Mouse (Mus musculus) mesoderm, embryonic 11.5 days (tissue): ENCODE data around the gene Cdk20.

Source experiments
- DNase-seq: peaks from one replicate; pipeline ENCODE4 v3.0.0-alpha.2; 2012; ENCODE audit warnings: low read depth, low spot score

The Cdk20 gene

DNA sequence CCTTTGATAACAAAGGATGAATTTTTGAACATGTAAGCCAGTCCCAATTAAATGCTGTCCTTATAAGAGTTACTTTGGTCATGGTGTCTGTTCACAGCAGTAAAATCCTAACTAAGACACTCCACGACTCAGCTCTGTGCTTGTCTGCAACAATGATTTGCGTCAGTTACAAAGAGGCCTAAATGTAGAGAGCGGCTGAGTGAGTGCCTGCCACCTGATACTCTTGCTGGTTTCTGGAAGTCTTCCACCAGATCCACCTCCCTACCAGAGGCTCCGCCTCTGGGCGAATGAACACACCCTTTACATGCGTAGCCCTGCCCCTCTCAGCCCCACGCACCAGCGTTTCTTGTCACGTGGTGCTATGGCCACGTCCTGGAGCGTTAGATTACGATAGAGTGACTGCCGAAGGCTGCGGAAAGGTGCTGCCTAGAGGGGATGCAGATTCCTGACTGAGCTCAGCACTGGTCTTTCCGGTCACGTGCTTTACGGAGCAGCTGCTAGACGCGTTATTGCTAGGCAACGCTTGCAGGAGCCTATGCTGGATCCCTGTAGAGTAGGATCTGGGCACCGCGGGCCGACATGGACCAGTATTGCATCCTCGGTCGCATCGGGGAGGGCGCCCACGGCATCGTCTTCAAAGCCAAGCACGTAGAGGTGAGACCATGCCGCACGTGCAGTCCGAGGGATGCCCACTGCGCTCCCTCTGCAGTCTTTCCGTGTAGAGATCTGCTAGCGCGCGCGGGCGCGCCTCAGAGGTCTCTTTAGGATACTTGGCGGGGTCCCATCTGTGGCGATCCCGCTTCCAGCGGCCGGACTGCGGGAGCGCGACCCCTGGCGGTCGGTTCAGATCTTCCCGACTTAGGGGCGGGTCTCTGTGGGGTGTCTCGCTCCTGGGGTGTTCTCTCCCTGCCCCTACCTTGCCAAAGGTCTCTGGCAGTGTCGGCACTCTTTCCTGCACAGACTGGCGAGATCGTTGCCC lies at the start of gene Cdk20:
Cdk20 (plus strand) TSS at position 298 of the 979 bp plus-strand sequence.
- DNase-seq: peak; percentile 97

GRCm38 (mm10) chr13:64384937-64385336 lies 47.2 kb upstream of the Cdk20 start:
- no peak for DNase-seq

DNA sequence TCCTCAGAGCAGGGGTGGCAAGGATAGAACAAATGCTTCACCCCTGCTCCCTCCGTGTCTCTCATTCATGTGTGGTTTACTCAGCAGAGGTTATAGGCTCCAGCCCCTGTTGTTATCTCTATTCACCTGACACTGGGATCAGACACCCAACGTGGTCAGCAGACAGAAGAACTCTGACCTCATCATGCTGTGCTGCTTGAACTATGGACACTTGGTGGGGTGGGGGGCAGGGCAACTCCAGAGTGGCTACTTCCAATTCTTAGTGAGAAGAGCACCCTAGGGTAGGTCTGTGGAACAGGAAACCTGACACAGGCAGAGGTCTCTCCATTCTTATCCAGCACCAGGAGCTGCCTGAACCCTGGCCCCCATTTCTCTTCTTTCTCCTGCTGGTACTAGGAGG lies 46.1 kb upstream of the Cdk20 start:
- DNase-seq: no peak

GRCm38 (mm10) chr13:64388415-64388814 lies 43.7 kb upstream of the Cdk20 start:
- no peak for DNase-seq

DNA sequence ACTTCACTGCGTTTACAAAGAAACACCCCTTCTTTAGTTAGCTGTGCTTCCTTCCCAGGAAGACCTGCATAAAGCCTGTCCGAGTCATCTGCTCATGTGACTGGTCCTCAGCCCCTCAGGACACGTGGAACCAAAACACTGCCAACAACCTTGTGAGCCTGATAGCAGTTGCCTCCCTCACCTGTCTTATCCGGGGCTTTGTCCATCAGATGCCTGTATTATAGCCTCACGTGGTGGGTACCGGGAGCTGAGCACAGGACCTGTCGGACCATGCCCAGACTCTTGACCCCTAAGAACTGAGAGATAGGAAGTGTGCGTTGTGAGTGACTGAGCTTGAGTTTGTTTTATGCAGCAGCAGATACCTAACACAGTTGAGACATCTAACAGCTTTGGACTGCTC lies 35.1 kb upstream of the Cdk20 start:
- no peak for DNase-seq

GRCm38 (mm10) chr13:64398065-64398464 lies 34.0 kb upstream of the Cdk20 start:
- DNase-seq: no peak

- no peak for DNase-seq
Observed at GRCm38 (mm10) chr13:64399906-64400305, 32.2 kb upstream of the Cdk20 start.

- peak; percentile 12 for DNase-seq
Observed at GRCm38 (mm10) chr13:64400801-64401361, 31.2 kb upstream of the Cdk20 start.

DNA sequence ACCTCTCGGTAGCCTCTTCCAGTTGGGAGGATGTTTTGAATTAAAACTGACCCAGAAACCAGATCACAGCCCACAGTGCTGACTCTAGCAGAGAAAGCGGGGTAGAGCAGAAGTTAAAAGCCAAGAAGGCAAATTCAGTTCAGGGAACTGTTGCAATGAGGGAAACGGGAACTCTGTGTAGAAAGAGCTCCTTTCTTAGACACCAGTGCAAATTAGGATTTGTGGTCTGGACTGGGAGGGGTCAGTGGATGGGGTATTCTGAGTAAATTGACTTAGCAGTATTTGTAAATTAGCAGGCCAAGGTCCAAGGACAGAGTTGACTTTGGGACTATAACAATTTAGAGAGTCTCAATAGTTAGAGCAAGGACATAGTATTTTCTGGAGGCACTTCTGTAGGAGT lies 30.1 kb upstream of the Cdk20 start:
- DNase-seq: no peak

DNA sequence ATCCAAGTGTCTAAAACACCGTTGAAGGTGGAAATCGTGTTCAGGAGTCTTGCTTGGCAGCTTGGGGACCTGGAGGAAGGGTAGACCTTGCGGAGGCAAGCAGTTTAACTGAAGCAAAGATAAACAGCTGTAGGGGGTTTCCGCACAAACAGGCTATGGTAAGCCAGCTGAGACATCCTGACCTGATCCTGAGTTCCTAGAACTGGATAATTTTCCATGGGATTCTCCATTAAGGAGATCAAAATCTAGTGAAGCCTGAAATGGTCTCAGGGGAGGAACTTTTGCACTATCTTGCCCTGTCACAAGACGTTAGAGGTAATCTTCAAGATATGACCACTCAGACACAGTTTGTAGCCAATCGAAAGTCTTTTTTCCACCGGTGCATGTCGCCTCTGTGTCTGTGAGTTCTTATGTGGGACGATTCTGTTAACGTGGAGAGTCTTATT lies 29.6 kb upstream of the Cdk20 start:
- DNase-seq: no peak

DNA sequence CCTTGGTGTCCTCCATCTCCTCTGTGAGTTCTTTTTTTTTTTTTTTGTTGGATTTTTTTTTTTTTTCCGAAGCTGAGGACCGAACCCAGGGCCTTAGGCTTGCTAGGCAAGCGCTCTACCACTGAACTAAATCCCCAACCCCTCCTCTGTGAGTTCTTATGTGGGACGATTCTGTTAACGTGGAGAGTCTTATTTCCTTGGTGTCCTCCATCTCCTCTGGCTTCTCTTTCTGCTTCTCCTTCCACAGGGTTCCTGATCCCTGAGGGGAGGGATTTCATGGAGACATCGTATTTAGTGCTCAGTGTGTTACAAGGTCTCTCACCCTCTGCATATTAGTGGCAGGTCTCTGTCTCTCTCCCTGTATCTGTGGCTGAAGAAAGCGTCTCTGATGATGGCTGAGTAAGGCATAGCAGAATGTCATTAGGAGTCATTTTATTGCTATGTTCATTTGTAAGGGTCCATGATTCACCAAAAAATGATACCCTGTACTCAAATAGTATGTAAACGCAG lies 29.1 kb upstream of the Cdk20 start:
- DNase-seq: no peak

GRCm38 (mm10) chr13:64403519-64403918 lies 28.6 kb upstream of the Cdk20 start:
- DNase-seq: no peak

- no peak for DNase-seq
Observed at GRCm38 (mm10) chr13:64405550-64405949, 26.6 kb upstream of the Cdk20 start.

GRCm38 (mm10) chr13:64407992-64408391 lies 24.1 kb upstream of the Cdk20 start:
- no peak for DNase-seq

DNA sequence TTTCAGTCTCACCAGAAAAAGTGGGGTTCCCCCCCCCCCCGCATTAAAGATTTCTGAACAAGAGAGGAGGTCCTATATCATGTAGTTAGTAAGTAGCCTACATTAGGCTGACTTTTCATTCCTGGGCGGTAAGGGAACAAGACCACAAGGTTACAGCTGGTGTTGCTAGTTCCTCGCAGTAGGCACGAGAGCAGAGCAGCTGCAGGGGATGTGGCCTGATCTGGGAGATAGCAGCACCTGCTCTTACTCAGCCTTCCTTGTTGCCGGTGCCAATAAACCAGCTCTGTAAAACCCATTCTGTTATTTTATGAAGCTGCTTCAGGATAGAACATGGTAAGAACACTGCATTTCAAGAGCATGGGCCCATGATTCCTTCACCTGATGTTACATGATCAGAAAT lies 21.5 kb upstream of the Cdk20 start:
- DNase-seq: no peak

- no peak for DNase-seq
Observed at GRCm38 (mm10) chr13:64411282-64411681, 20.8 kb upstream of the Cdk20 start.

- DNase-seq: no peak
Observed at GRCm38 (mm10) chr13:64412752-64413257, 19.3 kb upstream of the Cdk20 start.

- DNase-seq: no peak
Observed at GRCm38 (mm10) chr13:64415659-64416058, 16.5 kb upstream of the Cdk20 start.

DNA sequence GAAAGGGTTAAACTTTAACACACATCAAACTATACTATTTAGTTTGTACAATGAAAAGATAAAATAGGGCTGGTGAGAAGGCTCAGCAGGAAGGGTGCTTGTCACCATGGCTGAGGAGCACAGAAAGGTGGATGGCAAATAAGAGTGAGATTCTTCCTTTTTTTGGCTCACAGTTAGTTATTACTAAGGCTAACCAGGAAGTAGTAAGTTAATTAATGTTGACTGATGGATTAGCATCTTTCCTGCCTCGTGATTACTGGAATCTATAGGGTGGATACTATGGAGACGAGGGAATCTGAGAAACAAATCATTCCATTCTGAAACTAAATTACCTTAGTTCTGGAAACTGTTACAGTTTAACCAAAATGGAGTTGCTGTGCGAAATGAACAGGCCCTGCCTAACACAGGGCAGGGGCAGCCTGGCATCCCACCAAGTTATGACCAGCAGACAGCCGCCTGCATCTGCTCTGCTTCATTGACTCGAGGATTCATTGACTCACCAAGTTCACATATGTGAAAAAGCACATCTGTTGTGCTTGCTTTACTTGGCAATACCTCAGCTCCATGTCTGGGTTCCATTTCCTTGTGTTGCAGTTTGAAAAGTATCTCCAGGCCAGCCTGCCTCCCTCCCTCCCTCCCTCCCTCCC lies 15.0 kb upstream of the Cdk20 start:
- no peak for DNase-seq

DNA sequence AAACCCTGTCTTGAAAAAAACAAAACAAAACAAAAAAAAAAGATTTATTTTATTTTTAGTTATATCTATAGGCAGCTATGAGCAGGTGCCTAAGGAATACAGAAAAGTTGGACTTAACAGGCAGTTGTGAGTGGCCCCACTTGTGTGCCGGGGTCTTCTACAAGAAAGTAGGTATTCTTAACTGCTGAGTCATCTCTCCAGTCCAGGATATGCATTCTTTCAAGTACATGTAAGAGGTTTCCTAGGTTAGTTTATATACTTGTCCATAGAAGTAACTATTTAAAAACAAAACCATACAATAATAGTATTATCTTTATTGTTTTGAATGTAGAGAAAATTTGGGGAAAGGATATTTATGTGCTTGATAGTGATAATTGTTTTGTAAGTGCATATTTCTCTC lies 11.3 kb upstream of the Cdk20 start:
- no peak for DNase-seq

GRCm38 (mm10) chr13:64421386-64421785 lies 10.7 kb upstream of the Cdk20 start:
- no peak for DNase-seq
